Mouse (Mus musculus): ENCODE measurements around the gene Nprl3. TPM values are rescaled to one million over a fixed set of nuclear protein-coding genes. Genes with fewer than 3 reads are reported as not detected.
A peak's percentile ranks its signal among the peaks of the same experiment; 100 is the strongest.
"Not testable (repeated sequence)": the region's sequence is repeated elsewhere in the genome, so short reads cannot be mapped to it uniquely, and the experiment has no call there.

Nprl3 gene
- total RNA-seq, 2 experiments from 2014 or later = 17.8 to 19.2 TPM

DNA sequence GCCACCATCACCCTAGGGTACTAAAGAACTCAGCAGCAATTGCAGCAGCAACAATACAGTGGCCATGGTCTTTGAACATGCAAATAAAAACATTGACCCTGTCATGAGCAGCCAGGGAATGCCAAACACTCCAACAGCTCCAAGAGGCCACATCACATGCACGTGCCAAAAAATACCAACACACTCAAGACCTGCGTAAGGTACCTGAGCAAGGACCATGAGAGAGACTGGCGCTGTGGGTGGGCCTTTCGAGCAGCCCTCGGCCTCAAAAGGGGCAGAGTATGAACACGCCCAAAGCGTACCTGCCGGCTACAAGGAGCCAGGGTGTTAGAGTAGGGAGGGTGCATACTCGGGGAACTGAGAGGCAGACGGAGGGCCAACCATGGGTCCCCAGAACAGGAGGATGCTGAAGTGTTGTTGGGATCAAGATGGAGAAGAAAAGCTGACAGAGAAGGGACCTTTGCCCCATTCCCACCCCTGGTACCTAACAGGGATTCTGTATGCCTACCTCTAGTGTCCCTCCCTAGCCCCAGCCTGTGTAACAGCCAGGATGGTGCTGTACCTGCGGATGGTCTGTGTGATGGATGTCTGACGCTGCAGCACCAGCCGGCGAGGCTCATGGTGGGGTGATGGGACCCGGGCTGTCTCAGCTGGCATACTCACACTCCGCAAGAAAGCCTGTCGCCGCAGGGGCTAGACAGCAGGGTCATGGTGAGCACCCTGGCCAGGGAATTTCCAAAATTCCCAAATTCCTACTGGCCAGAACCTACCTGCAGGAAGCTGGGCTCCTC lies 51.9 kb downstream of the Nprl3 start:
- intact Hi-C loops (cut with DNase I; ENCODE audit: low total_unique reads) = no loop called here
- DNase-seq = no peak

DNA sequence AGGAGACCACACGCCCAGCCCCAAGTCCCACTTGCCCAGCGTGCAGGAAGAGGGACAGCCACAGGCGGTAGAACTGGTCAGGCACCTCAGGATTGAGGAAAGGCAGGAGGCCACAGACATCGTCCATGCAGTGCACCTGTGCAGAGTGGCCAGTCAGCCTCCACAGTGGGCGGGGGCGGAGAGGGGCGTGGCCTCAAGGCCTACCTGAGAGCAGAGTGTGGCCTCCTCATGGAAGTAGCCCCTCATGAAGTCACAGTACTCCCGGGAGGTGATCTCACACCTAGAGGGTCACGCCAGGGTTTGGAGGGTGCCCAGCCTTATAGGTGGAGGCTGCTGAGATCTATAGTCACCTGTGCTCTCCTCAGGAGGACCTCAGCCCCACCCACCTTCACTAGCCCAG lies 56.9 kb downstream of the Nprl3 start:
- intact Hi-C loops (cut with DNase I; ENCODE audit: low total_unique reads) = no loop called here
- no peak for DNase-seq

DNA sequence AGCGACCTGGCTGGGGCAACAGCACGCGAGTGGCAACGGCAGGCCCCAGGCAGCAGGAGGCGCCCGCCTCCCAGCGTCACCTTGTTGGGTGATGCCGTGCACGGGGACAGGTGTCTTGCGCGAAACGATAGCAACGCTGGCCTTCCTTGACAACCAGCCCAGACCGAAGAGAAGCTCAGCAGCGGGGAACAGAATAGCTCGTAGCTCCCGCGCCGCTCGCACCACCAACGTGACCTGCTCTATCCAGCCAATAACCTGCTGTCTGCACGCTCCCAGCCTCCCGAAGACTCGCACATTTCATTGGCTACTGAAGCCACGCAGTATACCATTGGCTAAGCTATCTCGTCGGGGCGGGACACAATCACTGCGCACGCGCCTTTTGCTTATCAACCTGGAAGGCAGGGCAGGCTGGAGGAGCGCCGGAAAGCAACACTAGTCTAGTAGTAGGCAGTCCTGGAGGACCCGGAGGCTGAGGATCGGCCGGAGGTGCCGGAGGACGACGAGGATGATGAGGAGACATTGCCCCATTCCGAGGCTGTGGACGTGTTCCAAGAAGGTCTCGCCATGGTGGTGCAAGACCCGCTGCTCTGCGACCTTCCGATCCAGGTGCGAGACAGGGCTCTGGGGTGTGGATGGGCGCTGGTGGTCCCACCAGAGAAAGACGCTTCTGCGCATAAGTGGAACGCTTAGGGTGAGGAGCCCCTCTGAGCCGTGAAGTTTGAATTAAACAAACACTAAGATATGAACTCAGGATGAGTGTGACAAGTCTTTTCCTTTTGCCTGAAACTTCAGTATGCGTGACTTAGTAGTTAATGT lies 62.2 kb downstream of the Nprl3 start, which contains the start of gene Snrnp25:
Gene Snrnp25, plus strand, starts transcription at position 358 of the 816 bp plus-strand sequence.
- intact Hi-C loops (cut with DNase I; ENCODE audit: low total_unique reads) = no loop called here
- peak; percentile 95 for DNase-seq

DNA sequence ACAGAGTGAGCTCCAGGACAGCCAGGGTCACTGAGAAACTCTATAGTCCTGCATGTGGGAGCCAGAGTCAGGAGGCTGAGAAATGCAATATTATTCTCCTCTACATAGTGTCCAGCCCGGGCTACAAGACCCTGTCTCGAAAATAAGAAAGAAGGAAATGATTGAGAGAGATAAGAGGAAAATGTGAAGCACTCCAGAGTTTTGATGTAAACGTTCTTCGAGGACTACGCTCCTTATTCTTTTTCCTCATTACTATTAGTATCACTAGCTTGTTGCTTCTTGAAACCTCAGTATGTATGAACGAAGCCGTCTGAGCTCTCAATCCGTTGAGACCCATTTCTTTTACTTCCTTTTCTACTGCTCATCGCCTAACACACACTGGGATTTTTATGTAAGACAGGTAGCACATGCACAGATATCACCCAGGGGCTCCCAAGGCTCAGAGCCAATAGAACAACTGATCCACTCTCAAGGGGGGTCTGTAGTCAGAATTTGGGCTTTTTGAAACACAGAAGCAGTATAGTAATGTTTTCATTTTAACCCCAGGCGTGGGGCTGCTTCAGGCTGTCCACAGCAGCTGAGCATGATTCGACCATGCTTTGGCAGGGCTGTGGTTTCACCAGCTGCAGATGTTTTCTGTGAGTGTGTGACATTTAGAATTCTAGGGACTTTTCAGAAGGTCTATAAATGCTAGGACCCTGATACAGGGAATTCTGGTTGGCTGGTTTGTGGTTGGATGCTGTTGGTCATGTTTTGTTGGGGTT lies 65.4 kb downstream of the Nprl3 start:
- intact Hi-C loops (cut with DNase I; ENCODE audit: low total_unique reads) = no loop called here
- DNase-seq = peak; percentile 0

DNA sequence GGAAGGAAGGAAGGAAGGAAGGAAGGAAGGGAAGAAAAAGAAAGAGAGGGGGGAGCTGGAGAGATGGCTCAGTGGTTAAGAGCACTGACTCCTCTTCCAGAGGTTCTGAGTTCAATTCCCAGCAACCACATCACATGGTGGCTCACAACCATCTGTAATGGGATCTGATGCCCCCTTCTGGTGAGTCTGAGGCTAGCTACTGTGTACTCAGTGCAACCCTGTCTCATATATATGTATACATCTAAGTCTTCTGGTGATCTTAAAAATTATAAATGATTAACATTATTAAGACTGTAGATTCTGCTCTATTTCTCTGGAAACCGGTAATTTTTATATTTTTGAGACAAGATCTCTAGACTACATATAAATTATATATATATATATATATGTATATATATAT lies 66.5 kb downstream of the Nprl3 start:
- intact Hi-C loops (cut with DNase I; ENCODE audit: low total_unique reads) = not testable (repeated sequence)

DNA sequence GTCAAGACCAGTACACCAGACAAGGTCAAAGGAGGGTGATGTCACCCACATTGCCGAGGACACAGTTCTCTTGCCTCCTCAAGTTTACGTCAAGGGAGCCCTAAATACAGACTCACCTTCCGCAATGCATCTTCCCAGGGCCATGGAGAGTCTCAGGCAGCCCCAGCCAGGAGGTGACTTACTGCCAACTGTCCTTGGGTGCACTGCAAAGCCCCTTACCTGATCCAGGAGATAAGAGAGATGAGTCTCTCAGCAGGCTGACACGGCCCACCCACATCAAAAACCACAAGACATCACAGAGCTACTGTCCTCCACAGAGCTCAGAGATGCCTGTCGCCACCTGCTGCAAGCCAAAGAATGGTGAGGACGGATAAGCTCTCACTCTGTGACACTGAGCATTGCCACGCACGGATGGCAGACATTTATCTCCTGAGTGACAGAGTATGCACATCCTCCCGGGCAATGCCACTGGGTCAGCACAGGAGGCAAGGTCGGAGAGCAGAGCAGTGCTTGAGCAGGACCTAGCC lies 67.4 kb downstream of the Nprl3 start, which contains the start of gene Il9r:
Gene Il9r, minus strand, starts transcription at position 205 of the 527 bp plus-strand sequence.
- DNase-seq = peak; percentile 2
- intact Hi-C loops (cut with DNase I; ENCODE audit: low total_unique reads) = no loop called here

More for the DNA sequence above, 66.5 kb downstream of the Nprl3 start:
- DNase-seq = not testable (repeated sequence)

DNA sequence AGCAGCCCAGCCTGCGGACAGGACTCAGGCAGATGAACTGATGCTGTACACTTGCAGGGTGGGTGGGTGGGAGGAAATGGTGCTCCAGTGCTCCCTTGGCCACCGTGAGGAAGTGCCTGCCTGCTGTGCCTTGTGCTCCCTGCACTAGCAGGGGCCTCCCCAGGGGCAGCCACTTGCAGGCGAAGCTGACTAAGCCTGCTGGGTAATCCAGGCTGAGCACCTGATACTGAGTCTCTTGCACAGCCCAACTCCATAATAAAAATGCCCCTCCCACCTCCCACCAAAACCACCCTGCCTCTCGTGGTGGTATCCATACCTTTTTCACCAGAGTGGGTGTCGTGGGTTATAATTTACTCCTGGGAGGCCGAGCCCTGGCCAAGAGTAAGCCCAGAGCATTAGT lies 68.3 kb downstream of the Nprl3 start:
- DNase-seq = peak; percentile 2

DNA sequence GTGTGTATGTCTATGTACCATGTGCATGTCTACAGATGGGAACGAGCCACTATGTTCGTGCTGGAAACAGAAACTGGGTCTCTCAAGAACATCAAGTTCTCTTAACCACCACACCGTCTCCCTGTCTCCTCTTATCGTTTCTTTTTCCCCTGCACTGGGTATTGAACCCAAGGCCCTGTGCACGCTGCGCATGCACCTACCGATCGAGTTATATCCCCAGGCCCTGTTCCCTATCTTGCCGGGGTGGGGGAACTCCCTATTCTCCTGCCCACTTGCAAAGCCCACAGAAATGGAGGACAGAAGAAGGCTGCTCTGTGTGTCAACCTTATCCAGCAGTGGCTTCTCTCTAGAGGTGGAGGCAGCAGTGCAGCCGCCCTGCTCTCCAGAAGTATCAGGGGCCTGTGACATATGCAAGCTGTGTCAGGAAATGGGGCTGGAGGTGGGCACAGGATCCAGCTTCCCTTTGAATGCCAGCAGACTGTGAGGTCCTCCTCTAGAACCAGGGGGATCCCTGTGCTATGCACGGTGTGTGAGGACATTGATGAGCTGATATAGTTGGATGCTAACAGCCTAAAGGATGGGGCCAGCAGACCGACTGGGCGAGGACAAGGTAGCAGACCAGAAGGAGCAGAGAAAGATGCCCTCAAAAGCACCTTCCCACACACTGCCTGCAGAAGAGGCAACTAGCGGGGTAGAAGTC lies 69.1 kb downstream of the Nprl3 start:
- peak; percentile 2 for DNase-seq
- intact Hi-C loops (cut with DNase I; ENCODE audit: low total_unique reads) = loop anchor here (5.0 kb wide), 1 partner anchor 44 kb away; no protein-coding TSS in a partner anchor

More for the DNA sequence above, 68.3 kb downstream of the Nprl3 start:
- intact Hi-C loops (cut with DNase I; ENCODE audit: low total_unique reads) = loop anchor here (5.0 kb wide), 1 partner anchor 43 kb away; no protein-coding TSS in a partner anchor

DNA sequence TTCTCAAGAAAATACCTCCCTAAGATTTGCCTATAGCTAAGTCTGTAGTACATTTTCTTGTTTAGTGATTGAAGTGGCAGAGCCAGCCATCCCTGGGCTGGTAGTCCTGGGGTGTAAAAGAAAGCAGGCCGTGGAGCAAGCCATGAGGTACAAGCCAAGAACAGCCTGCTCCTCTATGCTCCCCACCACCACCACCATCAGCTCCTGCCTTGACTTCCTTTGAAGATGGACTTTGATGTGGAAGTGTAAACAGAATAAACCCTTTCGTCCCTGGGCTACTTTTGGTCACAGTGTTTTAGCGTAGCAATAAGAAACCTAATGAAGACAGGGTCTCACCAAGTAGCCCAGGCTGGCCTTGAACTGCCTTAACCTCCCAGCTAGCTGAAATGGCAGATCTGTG lies 69.7 kb downstream of the Nprl3 start:
- no peak for DNase-seq
- intact Hi-C loops (cut with DNase I; ENCODE audit: low total_unique reads) = loop anchor here (5.0 kb wide), 1 partner anchor 45 kb away; no protein-coding TSS in a partner anchor

DNA sequence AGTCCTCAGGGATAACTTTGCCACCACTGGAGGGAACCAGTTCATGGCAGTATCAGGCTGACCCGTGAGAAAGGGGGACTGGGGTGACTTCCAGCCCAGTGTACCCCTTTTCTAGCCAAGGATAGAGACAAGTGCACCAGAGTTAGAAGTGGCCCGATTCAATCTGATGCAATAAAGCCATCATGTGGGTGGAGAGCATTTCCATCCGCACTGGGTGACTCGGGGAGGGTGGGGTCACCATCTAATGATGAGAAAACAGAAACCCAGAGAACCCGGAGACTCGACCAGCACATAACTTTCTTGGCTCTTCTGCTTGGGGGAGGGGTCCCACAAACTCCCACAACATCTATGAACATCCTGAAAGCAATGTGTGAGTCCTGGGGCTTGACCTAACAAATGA lies 70.8 kb downstream of the Nprl3 start:
- intact Hi-C loops (cut with DNase I; ENCODE audit: low total_unique reads) = loop anchor here (5.0 kb wide), 1 partner anchor 46 kb away; no protein-coding TSS in a partner anchor
- DNase-seq = no peak

DNA sequence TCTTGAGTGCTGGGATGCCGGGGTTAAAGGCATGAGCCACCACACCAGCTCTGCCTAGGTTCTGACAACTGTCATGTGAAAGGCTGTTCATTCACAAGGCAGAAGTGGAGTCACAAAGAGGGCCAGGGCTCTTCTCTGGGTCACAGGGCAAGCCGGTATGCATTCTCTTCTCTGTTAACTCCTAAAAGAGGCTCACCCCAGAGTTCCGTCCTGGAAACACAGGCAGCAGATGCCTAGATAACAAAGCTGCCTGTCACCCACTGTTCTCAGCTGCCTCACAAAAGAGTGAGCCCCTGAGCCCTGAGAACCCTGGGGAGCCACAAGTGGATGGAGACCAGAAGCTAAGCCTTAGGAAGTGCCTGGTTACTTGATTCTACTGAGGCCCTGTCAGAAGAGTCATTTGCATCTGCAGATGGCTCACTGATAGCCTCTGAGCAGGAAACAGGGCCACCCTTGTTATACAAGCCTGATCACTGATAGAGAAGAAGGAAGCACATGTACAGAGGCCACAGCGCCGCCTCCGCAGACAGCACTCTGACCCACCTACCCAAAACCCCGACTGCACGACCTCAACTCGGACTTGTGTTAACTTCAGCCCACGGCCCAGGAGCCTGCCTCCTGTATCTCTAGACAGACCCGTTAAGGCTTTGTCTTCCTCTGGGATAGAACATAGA lies 71.5 kb downstream of the Nprl3 start:
- no peak for DNase-seq
- intact Hi-C loops (cut with DNase I; ENCODE audit: low total_unique reads) = loop anchor here (5.0 kb wide), 1 partner anchor 46 kb away; no protein-coding TSS in a partner anchor

DNA sequence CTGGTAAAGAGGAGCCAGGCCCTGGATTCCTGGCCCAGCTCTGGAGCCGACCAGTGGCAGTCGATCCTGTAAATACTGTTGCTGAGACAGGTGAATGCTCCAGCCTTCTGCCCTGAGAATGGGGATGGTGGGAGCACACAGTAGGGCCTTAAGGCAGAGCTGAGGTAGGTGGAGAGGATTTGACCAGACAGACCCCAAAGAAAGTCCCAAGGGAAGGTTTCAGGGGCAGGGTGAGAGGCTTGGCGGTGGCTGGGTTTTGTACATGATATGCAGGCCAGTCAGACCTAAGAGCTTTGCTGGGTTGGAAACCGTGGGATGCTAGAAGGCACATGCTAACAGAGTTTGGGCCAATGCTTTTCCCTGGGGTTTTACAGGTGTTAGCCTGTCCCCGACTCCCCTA lies 72.9 kb downstream of the Nprl3 start:
- no peak for DNase-seq
- intact Hi-C loops (cut with DNase I; ENCODE audit: low total_unique reads) = loop anchor here (5.0 kb wide), 1 partner anchor 48 kb away; no protein-coding TSS in a partner anchor

DNA sequence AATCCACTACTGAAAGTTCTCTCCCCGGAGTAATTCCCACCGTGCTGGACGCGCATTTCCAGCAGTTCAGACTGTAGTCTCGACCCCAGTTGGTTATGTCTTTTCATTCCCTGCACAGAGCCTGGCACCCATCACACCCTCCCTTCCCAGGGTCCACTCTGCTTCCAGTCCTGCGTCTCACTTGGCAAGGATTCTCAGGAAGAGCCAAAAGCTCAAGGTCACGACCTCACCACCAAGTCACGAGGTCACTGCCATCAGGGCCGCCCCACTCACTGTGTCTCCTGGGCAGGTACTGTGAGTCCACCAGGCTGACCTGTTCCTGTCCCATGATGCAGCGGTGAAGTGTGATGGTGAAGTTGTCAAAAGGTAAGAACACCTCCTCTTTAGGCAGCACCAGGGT lies 73.4 kb downstream of the Nprl3 start:
- no peak for DNase-seq
- intact Hi-C loops (cut with DNase I; ENCODE audit: low total_unique reads) = no loop called here

DNA sequence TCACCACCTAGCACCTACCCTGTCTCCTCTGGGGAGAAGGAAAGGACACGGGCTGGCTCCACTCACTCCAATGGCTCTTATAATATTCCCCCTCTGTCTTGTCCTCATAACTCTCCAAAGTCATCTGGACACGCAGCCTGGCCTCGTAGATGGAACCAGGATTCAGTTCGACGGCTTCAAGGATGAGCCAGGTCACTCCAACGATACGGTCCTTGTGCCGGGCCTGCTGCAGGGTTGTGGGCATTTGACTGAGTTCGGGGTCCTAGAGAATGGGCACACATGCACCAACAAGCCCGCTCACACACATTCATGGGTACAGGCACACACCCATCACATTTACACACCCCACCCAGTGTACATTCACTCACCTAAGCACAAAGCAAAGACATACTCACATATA lies 74.4 kb downstream of the Nprl3 start:
- DNase-seq = no peak
- intact Hi-C loops (cut with DNase I; ENCODE audit: low total_unique reads) = no loop called here

DNA sequence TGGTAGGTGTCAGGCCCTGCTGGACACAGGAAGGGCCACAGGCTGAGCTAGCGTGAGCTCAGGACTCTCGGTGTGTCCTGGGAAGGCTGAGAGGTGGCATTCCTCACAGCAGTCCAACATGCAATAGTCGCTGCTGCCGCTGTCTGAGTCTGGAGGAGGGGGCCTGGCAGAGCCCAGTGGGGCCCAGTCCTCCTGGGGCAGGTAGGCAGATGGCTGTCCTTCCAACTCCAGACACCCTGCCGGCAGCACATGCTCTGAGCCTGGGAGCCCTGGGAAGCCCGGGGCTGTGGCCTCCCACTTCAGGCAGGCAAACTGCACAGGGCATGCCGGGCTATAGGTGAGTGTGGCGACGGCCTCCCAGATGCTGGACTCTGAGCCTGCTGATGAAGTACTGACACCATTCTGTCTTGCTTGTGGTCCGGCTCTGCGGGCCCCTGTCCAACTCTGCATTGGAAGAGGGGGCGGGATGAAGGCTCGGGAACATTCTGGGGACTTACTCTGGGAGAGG lies 76.8 kb downstream of the Nprl3 start:
- intact Hi-C loops (cut with DNase I; ENCODE audit: low total_unique reads) = no loop called here
- DNase-seq = no peak

DNA sequence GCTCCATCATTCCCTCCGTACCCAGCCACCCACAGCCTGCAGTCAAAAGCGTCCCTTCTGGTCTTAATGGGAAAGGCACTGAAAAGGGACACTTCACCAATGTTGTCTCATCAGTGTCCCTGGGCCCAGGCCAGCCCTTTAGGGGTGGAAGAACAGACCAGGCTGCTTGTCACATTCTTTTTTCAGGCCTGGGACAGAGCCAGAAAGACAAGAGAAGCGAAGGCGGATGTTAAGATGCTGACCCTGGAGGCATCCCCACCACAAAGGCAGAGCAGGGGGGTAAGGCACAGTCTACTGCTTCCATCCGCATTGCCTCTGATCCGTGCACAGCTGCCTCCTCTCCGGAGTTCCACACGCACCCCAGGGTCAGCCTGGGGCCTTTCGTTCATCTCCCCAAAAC lies 77.4 kb downstream of the Nprl3 start:
- DNase-seq = no peak
- intact Hi-C loops (cut with DNase I; ENCODE audit: low total_unique reads) = no loop called here

DNA sequence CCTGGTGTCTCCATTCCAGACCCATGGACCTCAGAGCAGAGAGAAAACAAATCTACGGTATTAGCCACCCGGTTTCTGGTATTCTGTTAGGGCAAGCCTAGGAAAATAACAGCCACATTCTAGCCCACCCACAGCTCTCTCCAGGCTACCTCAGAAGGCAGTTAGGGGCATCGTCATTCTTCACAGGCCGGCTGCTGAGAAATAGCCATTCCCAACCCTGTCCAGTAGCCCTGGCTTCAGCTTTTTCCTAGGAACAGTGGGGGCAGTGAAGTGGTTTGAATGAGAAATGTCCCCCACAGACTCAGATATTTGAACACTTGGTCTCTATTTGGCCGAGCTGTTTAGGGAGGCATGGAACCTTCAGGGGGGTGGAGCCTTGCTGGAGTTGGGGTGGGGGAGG lies 78.1 kb downstream of the Nprl3 start:
- intact Hi-C loops (cut with DNase I; ENCODE audit: low total_unique reads) = no loop called here
- DNase-seq = no peak

DNA sequence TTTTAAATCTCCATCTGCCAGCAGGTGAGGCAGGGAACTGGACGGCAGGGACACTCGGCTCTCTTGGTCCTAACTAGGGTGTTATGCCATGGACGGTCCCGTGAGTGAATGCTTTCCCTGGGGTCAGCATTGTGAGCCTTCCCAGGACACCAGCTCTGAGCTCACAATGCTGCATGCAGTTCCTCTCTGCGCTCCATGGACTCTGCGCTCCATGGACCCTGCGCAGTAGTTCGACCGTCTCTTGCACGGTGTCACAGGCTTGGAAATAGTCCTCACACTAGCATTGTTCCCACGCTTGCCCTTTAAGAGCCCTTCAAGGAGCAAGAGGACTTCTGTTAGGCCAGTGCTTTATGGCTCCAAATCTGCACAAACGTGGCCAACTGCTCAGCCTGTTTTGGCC lies 78.6 kb downstream of the Nprl3 start:
- intact Hi-C loops (cut with DNase I; ENCODE audit: low total_unique reads) = no loop called here
- no peak for DNase-seq

All from gastrocnemius, postnatal 14 days (tissue).